ENCODE assay signal across 8 mouse cellular contexts in genomic region chr9:102714893-102715505, GRCm38 (mm10). TPM values are rescaled to one million over a fixed set of nuclear protein-coding genes. Genes with fewer than 3 reads are reported as not detected.
DNase-seq lines count a peak whose midpoint lies in the region; ATAC-seq and TF ChIP-seq lines count a peak whose summit lies in the region.

No protein-coding gene starts in this region.

- WGBS in forebrain, embryonic 11.5 days = 10% methylated on average over 7 of the region's 7 CpGs
- 9% methylated on average over 7 of the region's 7 CpGs for WGBS in forebrain, embryonic 16.5 days
- WGBS in heart, embryonic 16.5 days = 10% methylated on average over 7 of the region's 7 CpGs
- 7% methylated on average over 7 of the region's 7 CpGs for WGBS in lung, embryonic 15.5 days

- no peaks in the 10 kb centered on the region for H3K36me3 ChIP-seq in forebrain, embryonic 11.5 days (ENCODE audit: control insufficient read depth, insufficient read depth, low read length)
- no peaks in the 10 kb centered on the region for H3K36me3 ChIP-seq in forebrain, embryonic 16.5 days (ENCODE audit: control insufficient read depth, insufficient read depth)
- peaks cover under 1% of the 10 kb centered on the region; the same call in 1 of the 2 replicates for H3K36me3 ChIP-seq in heart, embryonic 16.5 days (ENCODE audit: control insufficient read depth, insufficient read depth)
- no peaks in the 10 kb centered on the region for H3K36me3 ChIP-seq in lung, embryonic 15.5 days

- no peaks in the 10 kb centered on the region for H3K27me3 ChIP-seq in forebrain, embryonic 11.5 days (ENCODE audit: control insufficient read depth, insufficient read depth, low read length)
- no peaks in the 10 kb centered on the region for H3K27me3 ChIP-seq in forebrain, embryonic 16.5 days (replicated peaks; ENCODE audit: control insufficient read depth, insufficient read depth, low read length)
- no peaks in the 10 kb centered on the region for H3K27me3 ChIP-seq in heart, embryonic 16.5 days (ENCODE audit: control insufficient read depth, insufficient read depth, low read length)
- H3K27me3 ChIP-seq in lung, embryonic 15.5 days = no peaks in the 10 kb centered on the region

- peaks cover 19% of the 10 kb centered on the region for H3K4me1 ChIP-seq in forebrain, embryonic 11.5 days (replicated peaks; ENCODE audit: control insufficient read depth, insufficient read depth, low read length)
- H3K4me1 ChIP-seq in forebrain, embryonic 16.5 days (replicated peaks; ENCODE audit: control insufficient read depth, insufficient read depth, low read length) = peaks cover 15% of the 10 kb centered on the region
- H3K4me1 ChIP-seq in heart, embryonic 16.5 days (ENCODE audit: control insufficient read depth, insufficient read depth, low read length) = peaks cover 30% of the 10 kb centered on the region
- H3K4me1 ChIP-seq in lung, embryonic 15.5 days = peaks cover 49% of the 10 kb centered on the region

- no peak for TF ChIP-seq CTCF in left cerebral cortex, adult 2 months (IDR thresholded peaks at IDR 0.05)

- no peaks in the 10 kb centered on the region for H3K9me3 ChIP-seq in forebrain, embryonic 11.5 days (ENCODE audit: control insufficient read depth, low read length)
- H3K9me3 ChIP-seq in forebrain, embryonic 16.5 days (ENCODE audit: control insufficient read depth, low read length) = no peaks in the 10 kb centered on the region
- no peaks in the 10 kb centered on the region for H3K9me3 ChIP-seq in heart, embryonic 16.5 days (replicated peaks; ENCODE audit: control insufficient read depth, low read length)
- H3K9me3 ChIP-seq in lung, embryonic 15.5 days = no peaks in the 10 kb centered on the region

- no peak overlapping the region for H3K4me3 ChIP-seq in forebrain, embryonic 11.5 days (ENCODE audit: low read depth, low read length)
- H3K4me3 ChIP-seq in forebrain, embryonic 16.5 days (replicated peaks; ENCODE audit: low read length) = no peak overlapping the region
- H3K4me3 ChIP-seq in heart, embryonic 16.5 days (ENCODE audit: low read length) = no peak overlapping the region
- no peak overlapping the region for H3K4me3 ChIP-seq in lung, embryonic 15.5 days
- H3K4me3 ChIP-seq in left cerebral cortex, adult 2 months = no peak overlapping the region

- DNase-seq in forebrain, embryonic 11.5 days (ENCODE audit: low spot score) = no peak
- DNase-seq in WW6 (ENCODE audit: low read depth, low spot score) = peak; percentile 74
- no peak for DNase-seq in left cerebral cortex, adult 2 months (ENCODE audit: extremely low spot score in 1 of 2, low spot score in 2 of 2)
- DNase-seq in left cerebral cortex, postnatal 36 days (ENCODE audit: low spot score in 2 of 2) = no peak

- H3K27ac ChIP-seq in forebrain, embryonic 11.5 days (ENCODE audit: low read depth, low read length) = no peak overlapping the region
- no peak overlapping the region for H3K27ac ChIP-seq in forebrain, embryonic 16.5 days (ENCODE audit: low read length)
- peak overlapping the region; percentile 56; the same call in 1 of the 2 replicates for H3K27ac ChIP-seq in heart, embryonic 16.5 days (ENCODE audit: low read length)
- H3K27ac ChIP-seq in lung, embryonic 15.5 days = peak overlapping the region; percentile 80
- no peak overlapping the region for H3K27ac ChIP-seq in left cerebral cortex, adult 2 months

- intact Hi-C loops in left cerebral cortex, adult 2 months (cut with DNase I) = loop anchor here (1.0 to 2.0 kb wide), 2 partner anchors 69 to 152 kb away; no protein-coding TSS in a partner anchor
- intact Hi-C loops in left cerebral cortex, postnatal 36 days (cut with DNase I) = loop anchor here (5.0 kb wide), 2 partner anchors 88 to 152 kb away; partner anchors contain the start of genes Anapc13 and Cep63

- ATAC-seq in forebrain, embryonic 11.5 days (replicated peaks; ENCODE audit: low FRiP score) = no peak
- no peak for ATAC-seq in forebrain, embryonic 16.5 days
- no peak for ATAC-seq in heart, embryonic 16.5 days (replicated peaks; ENCODE audit: extremely low read depth, insufficient read depth, low FRiP score)
- no peak for ATAC-seq in lung, embryonic 15.5 days (ENCODE audit: borderline replicate concordance, extremely low read depth, low FRiP score, low TSS enrichment)
- no peak for ATAC-seq in inflammation-experienced regulatory T-cells, adult 6 months

- H3K9ac ChIP-seq in forebrain, embryonic 11.5 days (ENCODE audit: low read length) = peak overlapping the region; percentile 17; the same call in 1 of the 2 replicates
- H3K9ac ChIP-seq in forebrain, embryonic 16.5 days (replicated peaks; ENCODE audit: low read depth, low read length) = no peak overlapping the region
- H3K9ac ChIP-seq in heart, embryonic 16.5 days (ENCODE audit: low read length) = 0 out of 2 replicates have a peak overlapping the region, but pooled peaks have one; percentile 14
- no peak overlapping the region for H3K9ac ChIP-seq in lung, embryonic 15.5 days

- H3K4me2 ChIP-seq in forebrain, embryonic 11.5 days (ENCODE audit: low read depth, low read length, severe bottlenecking) = no peak overlapping the region
- no peak overlapping the region for H3K4me2 ChIP-seq in forebrain, embryonic 16.5 days (ENCODE audit: low read length)
- H3K4me2 ChIP-seq in heart, embryonic 16.5 days (ENCODE audit: low read depth, low read length) = no peak overlapping the region
- peak overlapping the region; percentile 20 for H3K4me2 ChIP-seq in lung, embryonic 15.5 days

RNA-seq across cellular contexts. Expression of gene Amotl2, which starts 1.5 kb away (rescaled TPM):
- polyA plus RNA-seq in forebrain, embryonic 11.5 days (2014; fragmentation: Nextera tagmentation; extraction: Ambion mirVana) = 72.4 and 73.4 TPM in 2 replicates
- 53.4 and 62.5 TPM in 2 replicates for polyA plus RNA-seq in forebrain, embryonic 16.5 days (2015; fragmentation: Nextera tagmentation; extraction: Ambion mirVana)
- polyA plus RNA-seq in heart, embryonic 16.5 days (2015; fragmentation: Nextera tagmentation; extraction: Ambion mirVana) = 38.6 and 43.4 TPM in 2 replicates
- polyA plus RNA-seq in lung, embryonic 15.5 days (2015; fragmentation: Nextera tagmentation; extraction: Ambion mirVana) = 45.5 and 47.0 TPM in 2 replicates
- under 1 TPM in 1 of 3 experiments, not detected in 2; 0.21 TPM for polyA plus RNA-seq in inflammation-experienced regulatory T-cells, adult 6 months (2017; shearing (Covaris generic))
- total RNA-seq in left cerebral cortex, adult 2 months (2021) = 10 to 100 TPM; 21.3 to 22.4 TPM
- 10 to 100 TPM; 18.5 to 24.3 TPM for total RNA-seq in left cerebral cortex, postnatal 36 days (2021)

Comparison
In these comparisons a context has a peak if more than half of its experiments do, and no peak if none do; other contexts are left out.
1. H3K9ac ChIP-seq: peak in forebrain, embryonic 11.5 days (single experiment) and heart, embryonic 16.5 days (single experiment); none in forebrain, embryonic 16.5 days (single experiment) and lung, embryonic 15.5 days (single experiment).
2. H3K27ac ChIP-seq: peak in heart, embryonic 16.5 days (single experiment) and lung, embryonic 15.5 days (single experiment); none in forebrain, embryonic 11.5 days (single experiment), forebrain, embryonic 16.5 days (single experiment) and left cerebral cortex, adult 2 months (single experiment).
3. RNA of gene Amotl2, which starts 1.5 kb away (polyA plus RNA-seq): 72.4 to 73.4 TPM in forebrain, embryonic 11.5 days, 53.4 to 62.5 TPM in forebrain, embryonic 16.5 days, 45.5 to 47.0 TPM in lung, embryonic 15.5 days and 38.6 to 43.4 TPM in heart, embryonic 16.5 days; 0.21 TPM in inflammation-experienced regulatory T-cells, adult 6 months; every median in the first group is over 10 times any median in the second.